Mouse (Mus musculus): Measurements from ENCODE around the gene Col6a2. TPM values are rescaled to one million over a fixed set of nuclear protein-coding genes. Genes with fewer than 3 reads are reported as not detected.
A peak's percentile ranks its signal among the peaks of the same experiment; 100 is the strongest.

The Col6a2 gene
- polyA plus RNA-seq, 1 experiment from 2014 or later: 90.2 TPM

DNA sequence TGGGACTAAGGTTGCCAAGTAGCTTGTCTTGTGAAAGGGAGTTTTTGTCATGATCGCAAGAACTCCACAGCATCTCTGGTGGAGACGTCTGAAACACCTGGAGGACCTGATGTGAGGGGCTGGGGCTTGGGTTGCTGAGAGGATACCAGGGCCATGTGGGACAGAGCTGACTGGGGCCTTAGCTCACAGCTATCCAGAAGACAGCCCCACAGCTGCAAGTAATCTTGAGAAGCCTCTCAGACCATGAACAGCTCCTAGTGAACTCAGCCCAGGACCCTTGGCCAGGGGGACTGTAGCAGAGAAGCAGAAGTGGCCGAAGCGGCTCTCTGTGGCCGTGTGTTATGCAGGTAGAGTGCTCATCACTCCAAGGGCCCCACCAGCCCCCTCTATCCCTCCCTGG, 11.2 kb upstream of the Col6a2 start:
- H3K27ac ChIP-seq: peak overlapping the region; percentile 4; the same call in 1 of the 2 replicates
- no peak overlapping the region for H3K4me3 ChIP-seq
- H3K36me3 ChIP-seq: no peaks in the 10 kb centered on the region
- H3K9me3 ChIP-seq (replicated peaks): no peaks in the 10 kb centered on the region
- H3K9ac ChIP-seq: no peak overlapping the region
- ATAC-seq (replicated peaks; ENCODE audit: insufficient number of reproducible peaks, insufficient read depth, low FRiP score, low read depth): no peak
- WGBS: 64% methylated on average over 5 of the region's 5 CpGs
- peaks cover 26% of the 10 kb centered on the region for H3K4me1 ChIP-seq (replicated peaks)
- no peak overlapping the region for H3K4me2 ChIP-seq
- H3K27me3 ChIP-seq: no peaks in the 10 kb centered on the region

DNA sequence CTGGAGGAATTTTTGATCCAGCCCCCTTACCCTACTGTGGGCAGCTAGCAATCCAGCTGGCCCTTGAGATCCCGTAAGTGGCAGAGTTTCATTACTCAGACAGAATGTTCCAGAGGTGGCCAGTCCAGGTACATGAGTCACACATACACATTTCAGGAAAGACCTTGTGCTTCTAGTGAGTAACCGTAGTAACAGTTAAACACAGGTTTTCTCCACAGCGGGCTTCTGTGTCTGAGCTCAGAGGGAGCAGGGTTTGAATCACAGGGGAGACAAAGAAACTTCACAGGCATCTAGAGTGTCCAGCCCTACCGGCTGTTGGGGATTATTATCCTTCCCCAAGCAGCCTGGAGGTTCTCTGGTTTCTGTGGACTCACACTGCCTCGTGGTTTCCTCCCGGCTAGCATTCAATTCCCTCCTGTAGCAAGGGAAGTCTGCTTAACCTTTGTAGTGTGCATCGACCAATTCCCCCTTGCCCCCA, 10.7 kb upstream of the Col6a2 start:
- Histone ChIP-seq H3K9ac (no peak overlapping the region), H3K27ac (peak overlapping the region; percentile 4; the same call in 1 of the 2 replicates)
- WGBS: 47% methylated on average over 7 of the region's 7 CpGs

DNA sequence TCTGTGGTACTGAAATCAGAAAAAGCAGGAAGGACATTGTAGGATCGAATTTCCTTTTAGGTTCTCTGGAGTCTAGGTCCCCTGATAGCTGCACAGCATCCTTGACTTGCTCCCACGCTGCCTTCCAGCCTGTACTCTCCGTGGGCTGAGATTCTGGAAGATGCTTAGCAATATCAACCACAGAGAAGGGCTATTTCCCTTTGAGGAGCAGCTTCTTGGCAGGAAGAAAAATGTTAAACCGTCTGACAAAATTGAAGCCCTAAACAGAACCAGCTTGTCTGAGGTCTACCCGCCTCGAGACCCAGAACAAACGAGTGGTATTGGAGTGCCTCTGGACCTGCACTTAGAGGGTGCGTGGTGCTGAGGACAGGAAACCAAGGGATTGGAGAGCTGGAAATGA, 9.2 kb upstream of the Col6a2 start:
- no peak for ATAC-seq (replicated peaks; ENCODE audit: insufficient number of reproducible peaks, insufficient read depth, low FRiP score, low read depth)

More for the DNA sequence above, 10.7 kb upstream of the Col6a2 start:
- Histone ChIP-seq H3K4me2 (no peak overlapping the region), H3K27me3 (no peaks in the 10 kb centered on the region), H3K4me3 (no peak overlapping the region), H3K4me1 (replicated peaks) (peaks cover 26% of the 10 kb centered on the region), H3K36me3 (no peaks in the 10 kb centered on the region), H3K9me3 (replicated peaks) (no peaks in the 10 kb centered on the region)
- ATAC-seq (replicated peaks; ENCODE audit: insufficient number of reproducible peaks, insufficient read depth, low FRiP score, low read depth): no peak

DNA sequence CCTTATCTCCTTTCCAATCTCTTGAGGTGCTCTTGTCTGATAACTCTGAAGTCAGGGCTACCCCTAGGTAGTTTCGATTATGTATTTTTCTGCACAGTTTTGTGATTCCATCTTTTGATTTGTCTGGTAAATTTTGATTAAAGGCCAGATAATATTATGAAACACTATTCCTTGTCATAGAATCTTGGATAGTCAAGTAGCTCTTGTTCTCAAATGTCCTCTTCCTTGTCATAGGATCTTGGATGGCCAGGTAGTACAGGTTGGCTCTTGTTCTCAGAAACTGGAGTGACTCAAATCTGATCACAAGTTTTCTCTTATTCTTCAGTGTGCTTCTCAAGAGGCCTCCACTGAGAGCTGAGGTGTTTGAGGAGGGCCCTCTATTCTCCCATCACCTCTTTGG, 7.2 kb upstream of the Col6a2 start:
- no peak for ATAC-seq (replicated peaks; ENCODE audit: insufficient number of reproducible peaks, insufficient read depth, low FRiP score, low read depth)
- Histone ChIP-seq H3K9ac (no peak overlapping the region), H3K36me3 (no peaks in the 10 kb centered on the region), H3K4me1 (replicated peaks) (peaks cover 21% of the 10 kb centered on the region), H3K4me2 (no peak overlapping the region), H3K4me3 (no peak overlapping the region), H3K27ac (no peak overlapping the region), H3K9me3 (replicated peaks) (no peaks in the 10 kb centered on the region), H3K27me3 (no peaks in the 10 kb centered on the region)
- 89% methylated on average over 1 of the region's 1 CpGs for WGBS

More for the DNA sequence above, 9.2 kb upstream of the Col6a2 start:
- no peak overlapping the region for H3K4me3 ChIP-seq
- H3K27me3 ChIP-seq: no peaks in the 10 kb centered on the region
- peaks cover 26% of the 10 kb centered on the region for H3K4me1 ChIP-seq (replicated peaks)
- H3K9me3 ChIP-seq (replicated peaks): no peaks in the 10 kb centered on the region
- no peaks in the 10 kb centered on the region for H3K36me3 ChIP-seq
- H3K9ac ChIP-seq: no peak overlapping the region
- peak overlapping the region; percentile 8; the same call in 1 of the 2 replicates for H3K27ac ChIP-seq
- H3K4me2 ChIP-seq: no peak overlapping the region
- WGBS: 66% methylated on average over 8 of the region's 8 CpGs

DNA sequence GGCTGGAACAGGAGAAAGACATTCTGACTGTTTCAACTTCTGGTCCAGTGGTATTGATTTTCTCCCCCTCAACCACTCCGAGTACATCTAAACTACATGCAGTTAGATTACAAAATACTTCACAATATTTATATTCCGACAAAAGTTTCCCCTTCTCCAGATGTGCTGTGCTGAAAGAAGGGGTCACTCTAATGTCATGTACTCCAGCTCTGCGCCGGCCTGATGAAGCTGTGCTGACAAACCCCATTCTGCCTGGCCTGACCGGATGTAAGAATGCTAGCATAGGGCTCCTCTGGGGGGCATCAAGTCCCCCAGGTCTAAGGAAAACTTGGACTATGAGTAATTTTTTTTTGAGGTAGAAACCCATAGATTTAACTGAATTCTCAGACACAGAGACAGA, 4.3 kb upstream of the Col6a2 start:
- H3K4me3 ChIP-seq: no peak overlapping the region
- H3K4me2 ChIP-seq: no peak overlapping the region
- no peaks in the 10 kb centered on the region for H3K27me3 ChIP-seq
- no peaks in the 10 kb centered on the region for H3K9me3 ChIP-seq (replicated peaks)
- 67% methylated on average over 5 of the region's 5 CpGs for WGBS
- no peak for ATAC-seq (replicated peaks; ENCODE audit: insufficient number of reproducible peaks, insufficient read depth, low FRiP score, low read depth)
- H3K9ac ChIP-seq: no peak overlapping the region
- no peaks in the 10 kb centered on the region for H3K36me3 ChIP-seq
- peaks cover 6% of the 10 kb centered on the region for H3K4me1 ChIP-seq (replicated peaks)
- H3K27ac ChIP-seq: no peak overlapping the region

DNA sequence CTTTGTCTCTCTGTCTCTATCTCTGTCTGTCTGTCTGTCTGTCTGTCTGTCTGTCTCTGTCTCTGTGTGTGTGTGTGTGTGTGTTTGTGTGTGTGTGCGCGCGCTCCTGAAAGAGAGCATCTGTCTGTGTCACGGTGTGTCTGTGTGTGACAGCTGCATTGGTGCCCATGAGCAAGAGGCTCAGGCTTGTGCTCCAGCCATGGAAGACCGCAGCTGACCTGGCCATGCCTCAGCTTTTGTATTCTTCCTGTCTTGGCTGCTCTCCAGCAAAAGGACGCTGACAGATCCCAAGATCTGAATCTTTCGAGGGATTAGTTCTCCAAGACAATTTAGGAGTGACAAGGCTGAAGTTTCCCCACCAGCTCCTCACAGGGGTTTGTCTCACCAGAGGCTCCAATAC, 1.5 kb upstream of the Col6a2 start:
- Histone ChIP-seq H3K4me1 (replicated peaks) (peaks cover 14% of the 10 kb centered on the region), H3K4me2 (no peak overlapping the region), H3K9me3 (replicated peaks) (no peaks in the 10 kb centered on the region), H3K4me3 (no peak overlapping the region), H3K27ac (no peak overlapping the region), H3K27me3 (no peaks in the 10 kb centered on the region), H3K36me3 (no peaks in the 10 kb centered on the region), H3K9ac (no peak overlapping the region)
- no peak for ATAC-seq (replicated peaks; ENCODE audit: insufficient number of reproducible peaks, insufficient read depth, low FRiP score, low read depth)
- 66% methylated on average over 7 of the region's 7 CpGs for WGBS

DNA sequence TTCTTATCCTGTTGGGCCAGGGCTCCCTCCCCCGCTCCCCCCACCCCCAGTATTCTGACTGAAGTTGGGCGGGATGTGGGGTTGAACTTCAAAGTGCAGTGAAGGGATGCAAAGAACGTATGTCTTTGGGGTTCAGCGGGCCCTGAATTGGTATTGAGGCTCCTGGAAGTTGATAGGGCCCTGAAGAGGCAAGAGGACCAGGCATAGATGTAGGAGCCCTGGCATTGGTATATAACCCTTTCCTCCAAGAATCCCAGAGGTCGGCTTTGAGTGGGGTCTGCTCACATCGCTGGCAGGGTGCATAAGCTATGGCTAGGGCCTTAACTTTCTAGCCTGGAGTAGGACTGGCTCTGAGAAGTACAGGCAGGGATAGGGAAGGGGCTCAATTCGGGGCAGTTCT, 304 bp upstream of the Col6a2 start:
- no peak for ATAC-seq (replicated peaks; ENCODE audit: insufficient number of reproducible peaks, insufficient read depth, low FRiP score, low read depth)
- Histone ChIP-seq H3K9ac (0 out of 2 replicates have a peak overlapping the region, but pooled peaks have one; percentile 75), H3K27ac (peak overlapping the region; percentile 54)

DNA sequence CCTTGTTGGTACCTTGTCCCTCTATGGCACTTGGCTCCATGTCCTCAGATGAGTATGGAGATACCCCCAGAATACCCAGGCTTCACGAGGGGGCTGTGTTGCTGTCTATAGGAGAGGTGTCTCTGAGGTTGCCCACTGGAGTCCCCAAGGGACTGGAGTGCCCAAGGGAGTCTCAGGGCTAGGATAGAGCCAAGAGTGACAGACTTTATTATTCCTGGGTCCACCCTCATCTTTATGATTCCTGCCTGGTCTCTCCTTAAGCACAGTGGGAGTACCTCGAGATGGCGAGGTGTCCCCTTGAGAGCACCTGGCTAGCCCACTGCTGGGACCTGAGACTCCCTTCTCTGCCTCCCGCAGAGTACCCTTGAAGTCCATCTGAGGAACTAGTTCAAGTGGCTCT, 1.0 kb downstream of the Col6a2 start:
- 70% methylated on average over 4 of the region's 4 CpGs for WGBS
- H3K27ac ChIP-seq: peak overlapping the region; percentile 71; the same call in 1 of the 2 replicates
- peaks cover 14% of the 10 kb centered on the region for H3K4me1 ChIP-seq (replicated peaks)

More for the DNA sequence above, 304 bp upstream of the Col6a2 start:
- Histone ChIP-seq H3K4me1 (replicated peaks) (peaks cover 14% of the 10 kb centered on the region), H3K36me3 (no peaks in the 10 kb centered on the region), H3K9me3 (replicated peaks) (no peaks in the 10 kb centered on the region), H3K27me3 (no peaks in the 10 kb centered on the region), H3K4me2 (peak overlapping the region; percentile 73), H3K4me3 (peak overlapping the region; percentile 65)
- WGBS: 18% methylated on average over 7 of the region's 7 CpGs

DNA sequence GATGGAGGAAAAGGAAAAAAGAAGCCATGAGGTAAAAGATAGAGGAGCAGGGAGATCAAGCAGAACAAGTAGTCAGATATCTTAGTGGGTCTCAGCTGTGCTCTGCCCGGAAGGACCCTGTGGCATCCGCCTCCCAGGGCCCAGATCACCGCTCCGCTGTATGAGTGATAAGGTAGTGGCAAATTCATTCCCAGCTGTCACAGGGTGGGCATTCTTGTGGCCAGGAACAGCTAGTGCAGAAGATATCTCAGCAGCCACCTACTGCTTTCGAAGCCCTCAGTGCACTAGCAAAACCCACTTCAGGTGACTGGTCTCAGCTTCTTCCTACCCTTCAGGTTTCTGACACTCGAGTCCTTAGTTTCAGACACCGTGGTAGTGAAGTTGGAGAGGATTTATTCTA, 11.0 kb downstream of the Col6a2 start:
- Histone ChIP-seq H3K4me3 (no peak overlapping the region), H3K9ac (no peak overlapping the region), H3K27me3 (no peaks in the 10 kb centered on the region), H3K4me2 (no peak overlapping the region), H3K4me1 (replicated peaks) (no peaks in the 10 kb centered on the region; the same call in 1 of the 2 replicates), H3K9me3 (replicated peaks) (no peaks in the 10 kb centered on the region), H3K27ac (peak overlapping the region; percentile 18; the same call in 1 of the 2 replicates), H3K36me3 (peaks cover 58% of the 10 kb centered on the region)
- ATAC-seq (replicated peaks; ENCODE audit: insufficient number of reproducible peaks, insufficient read depth, low FRiP score, low read depth): no peak
- 47% methylated on average over 7 of the region's 7 CpGs for WGBS

More for the DNA sequence above, 1.0 kb downstream of the Col6a2 start:
- Histone ChIP-seq H3K4me2 (peak overlapping the region; percentile 73), H3K9me3 (replicated peaks) (no peaks in the 10 kb centered on the region), H3K36me3 (no peaks in the 10 kb centered on the region), H3K9ac (peak overlapping the region; percentile 75), H3K27me3 (no peaks in the 10 kb centered on the region), H3K4me3 (peak overlapping the region; percentile 65)
- ATAC-seq (replicated peaks; ENCODE audit: insufficient number of reproducible peaks, insufficient read depth, low FRiP score, low read depth): no peak

DNA sequence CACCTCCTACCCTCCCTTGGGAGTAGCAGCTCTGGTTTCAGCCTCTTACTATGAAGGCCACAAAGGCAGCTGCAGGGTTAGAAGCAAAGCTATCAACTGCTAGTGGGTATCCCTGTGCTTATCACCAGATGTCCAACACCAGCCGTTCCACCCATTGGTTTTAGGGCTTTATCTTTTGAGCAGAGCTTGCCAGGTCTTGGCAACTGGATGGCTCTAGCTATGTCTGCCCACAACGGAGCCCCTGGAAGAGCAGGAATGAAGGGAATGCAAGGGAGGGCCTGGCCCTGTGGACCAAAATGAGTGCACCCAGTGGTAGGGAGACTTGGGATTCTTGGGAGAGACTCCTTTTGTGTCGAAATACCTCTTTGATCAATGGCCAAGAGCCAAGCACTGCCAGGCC, 20.7 kb downstream of the Col6a2 start:
- H3K4me1 ChIP-seq (replicated peaks): peaks cover 16% of the 10 kb centered on the region
- H3K27ac ChIP-seq: peak overlapping the region; percentile 77
- WGBS: 35% methylated on average over 3 of the region's 3 CpGs
- H3K9me3 ChIP-seq (replicated peaks): no peaks in the 10 kb centered on the region
- peaks cover 36% of the 10 kb centered on the region for H3K36me3 ChIP-seq
- no peak overlapping the region for H3K4me3 ChIP-seq
- H3K27me3 ChIP-seq: no peaks in the 10 kb centered on the region
- H3K4me2 ChIP-seq: no peak overlapping the region
- ATAC-seq (replicated peaks; ENCODE audit: insufficient number of reproducible peaks, insufficient read depth, low FRiP score, low read depth): peak; percentile 73
- H3K9ac ChIP-seq: no peak overlapping the region

DNA sequence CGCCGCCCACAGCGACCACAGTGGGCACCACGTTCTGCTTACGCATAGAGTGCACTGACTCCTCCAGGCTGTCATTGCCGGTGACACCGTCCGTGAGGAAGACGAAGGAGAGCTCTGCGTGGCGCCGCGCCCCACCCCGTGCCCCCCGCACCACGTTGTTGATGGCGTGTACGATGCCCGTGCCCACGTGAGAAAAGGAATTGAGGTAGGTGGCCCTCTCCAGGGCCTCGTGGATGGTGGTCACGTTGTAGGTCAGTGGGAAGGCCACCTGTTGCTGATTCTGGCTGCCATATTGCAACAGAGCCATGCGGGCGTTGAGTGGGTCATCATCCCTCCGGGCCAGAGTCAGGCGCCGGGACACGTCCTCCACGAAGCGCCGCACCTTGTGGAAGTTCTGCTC, 27.1 kb downstream of the Col6a2 start:
- no peaks in the 10 kb centered on the region for H3K4me1 ChIP-seq (replicated peaks)
- H3K4me2 ChIP-seq: no peak overlapping the region
- ATAC-seq (replicated peaks; ENCODE audit: insufficient number of reproducible peaks, insufficient read depth, low FRiP score, low read depth): no peak
- no peaks in the 10 kb centered on the region for H3K27me3 ChIP-seq
- H3K36me3 ChIP-seq: no peaks in the 10 kb centered on the region
- H3K4me3 ChIP-seq: no peak overlapping the region
- whole genome bisulfite sequencing: 91% methylated on average over 31 of the region's 31 CpGs
- no peak overlapping the region for H3K27ac ChIP-seq
- no peak overlapping the region for H3K9ac ChIP-seq
- no peaks in the 10 kb centered on the region for H3K9me3 ChIP-seq (replicated peaks)

DNA sequence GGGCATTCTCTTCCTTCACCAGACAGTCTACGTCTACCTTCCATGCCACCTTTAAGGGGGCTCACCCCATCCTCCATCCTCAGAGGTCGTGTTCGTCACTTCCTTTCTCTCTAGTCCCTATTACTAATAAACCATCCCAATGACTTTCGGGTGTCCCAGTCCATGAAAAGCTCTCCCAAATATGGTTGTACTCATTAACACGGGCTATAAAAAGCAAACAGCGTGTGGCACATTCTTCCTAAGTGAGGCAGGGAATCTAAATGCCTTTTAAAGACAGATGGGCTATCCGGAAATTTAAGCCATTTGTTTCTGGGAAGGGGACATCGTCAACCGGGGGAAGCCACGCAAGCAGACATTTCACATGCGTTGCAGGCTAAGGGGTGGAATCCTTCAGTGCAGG, 33.2 kb downstream of the Col6a2 start:
- peak overlapping the region; percentile 89 for H3K27ac ChIP-seq
- WGBS: 47% methylated on average over 11 of the region's 11 CpGs
- peak; percentile 45; the same call in 1 of the 2 replicates for ATAC-seq (replicated peaks; ENCODE audit: insufficient number of reproducible peaks, insufficient read depth, low FRiP score, low read depth)
- H3K4me3 ChIP-seq: no peak overlapping the region
- H3K9ac ChIP-seq: no peak overlapping the region
- no peaks in the 10 kb centered on the region for H3K27me3 ChIP-seq
- peaks cover 16% of the 10 kb centered on the region for H3K4me1 ChIP-seq (replicated peaks)
- H3K36me3 ChIP-seq: no peaks in the 10 kb centered on the region
- no peak overlapping the region for H3K4me2 ChIP-seq
- no peaks in the 10 kb centered on the region; the same call in 1 of the 2 replicates for H3K9me3 ChIP-seq (replicated peaks)

All from heart, embryonic 15.5 days (tissue).